Mouse (Mus musculus) liver, adult 2 months (tissue): ENCODE results near the gene Dnajc3.

Experiments
- CTCF ChIP-seq: fragments of 200-500 bp; IDR thresholded peaks from 2 replicates; pipeline ENCODE4 v1.5.1; 2011; ENCODE audit warnings: low read depth, low read length, control low read depth
- POLR2A ChIP-seq: fragments of 200-500 bp; IDR thresholded peaks from 2 replicates; pipeline ENCODE4 v1.6.1; 2011; ENCODE audit warnings: low read length, control low read depth; ENCODE audit not compliant: insufficient read depth; ENCODE audit errors: extremely low read depth

- TF ChIP-seq CTCF (no peak), POLR2A (no peak)
Measured at GRCm38 (mm10) chr14:118913651-118914050, 24.1 kb upstream of the Dnajc3 start.
